Mouse (Mus musculus) midbrain, embryonic 13.5 days (tissue): ENCODE measurements around the gene P2rx5. TPM values are rescaled to one million over a fixed set of nuclear protein-coding genes. Genes with fewer than 3 reads are reported as not detected.

Experiments
- ATAC-seq: fragments of 200-750 bp; cut with Nextera tagmentation; 2 replicates; pipeline ENCODE4 v1.8.0; 2017; ENCODE audit warnings: mild to moderate bottlenecking, moderate TSS enrichment, moderate library complexity
- H3K27ac ChIP-seq: fragments of 300-500 bp; sonication (generic); 2 replicates; pipeline ENCODE4 v1.5.1; 2015; ENCODE audit warnings: inconsistent platforms, mild to moderate bottlenecking, moderate library complexity
- H3K27me3 ChIP-seq: fragments of 300-500 bp; sonication (generic); 2 replicates; pipeline ENCODE4 v1.6.1; 2015; ENCODE audit warnings: mild to moderate bottlenecking, inconsistent platforms
- H3K36me3 ChIP-seq: fragments of 300-500 bp; sonication (generic); 2 replicates; pipeline ENCODE4 v1.6.1; 2015; ENCODE audit warnings: mild to moderate bottlenecking, inconsistent platforms
- H3K4me1 ChIP-seq: fragments of 300-500 bp; sonication (generic); replicated peaks from 2 replicates; pipeline ENCODE4 v1.6.1; 2015; ENCODE audit warnings: inconsistent platforms
- H3K4me2 ChIP-seq: fragments of 300-500 bp; sonication (generic); replicated peaks from 2 replicates; pipeline ENCODE4 v1.6.1; 2015; ENCODE audit warnings: moderate library complexity, mild to moderate bottlenecking, inconsistent platforms
- H3K4me3 ChIP-seq: fragments of 300-500 bp; sonication (generic); replicated peaks from 2 replicates; pipeline ENCODE4 v1.5.1; 2015; ENCODE audit warnings: mild to moderate bottlenecking, inconsistent platforms
- H3K9ac ChIP-seq: fragments of 300-500 bp; sonication (generic); replicated peaks from 2 replicates; pipeline ENCODE4 v1.6.1; 2015; ENCODE audit warnings: mild to moderate bottlenecking, inconsistent platforms
- H3K9me3 ChIP-seq: fragments of 300-500 bp; sonication (generic); 2 replicates; pipeline ENCODE4 v1.6.1; 2016; ENCODE audit warnings: mild to moderate bottlenecking, inconsistent platforms
- WGBS: fragments of 180-500 bp; shearing (Covaris S2); methylation state at CpG from one replicate; pipeline ENCODE4 v1.1.7; 2015; 5-methylcytosine and 5-hydroxymethylcytosine counted together
- polyA plus RNA-seq: library from polyadenylated mRNA; unstranded; fragments of >200 nt; fragmentation: Nextera tagmentation; extraction: Ambion mirVana; gene quantifications from 2 replicates; pipeline ENCODE4 v1.2.1, GENCODE M21; 2015

P2rx5 gene
- 0.20 and 0.31 TPM in 2 replicates for polyA plus RNA-seq

DNA sequence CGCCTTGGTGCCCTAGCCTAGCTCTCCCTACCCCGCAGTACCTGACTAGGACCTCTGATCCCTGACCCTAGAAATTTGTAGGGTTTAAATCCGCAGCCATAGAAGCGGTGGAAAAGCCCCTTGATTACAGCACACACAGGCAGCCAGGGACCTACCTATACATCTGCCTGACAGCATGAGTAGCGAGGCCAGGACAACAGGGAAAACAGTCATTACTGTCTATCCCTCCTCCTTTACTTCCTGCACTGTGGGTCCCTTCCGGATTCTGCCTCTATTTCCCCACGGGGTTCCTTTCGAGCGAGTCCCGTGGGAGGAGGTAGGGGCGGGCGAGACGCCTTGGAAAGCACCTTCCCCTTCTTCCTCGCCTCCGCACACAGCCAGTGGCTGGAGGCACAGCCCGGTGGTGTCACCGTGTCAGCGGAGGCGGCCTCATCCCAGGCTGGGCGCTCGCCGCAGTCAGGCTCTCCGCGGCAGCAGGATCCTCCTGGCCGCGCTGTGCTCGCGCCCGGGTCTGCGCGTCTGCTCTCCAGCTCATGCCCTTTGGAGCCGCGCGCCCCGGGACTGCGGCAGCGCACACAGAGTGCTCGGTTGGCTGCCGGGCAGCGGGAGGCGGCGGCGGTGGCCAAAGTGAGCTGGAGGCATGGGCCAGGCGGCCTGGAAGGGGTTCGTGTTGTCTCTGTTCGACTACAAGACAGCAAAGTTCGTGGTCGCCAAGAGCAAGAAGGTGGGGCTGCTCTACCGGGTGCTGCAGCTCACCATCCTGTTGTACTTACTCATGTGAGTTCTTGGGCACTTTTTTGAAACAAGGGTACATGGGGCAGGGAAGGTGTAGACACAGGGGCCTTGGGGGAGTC, at the start of gene P2rx5:
TSS of gene P2rx5 (plus strand) at position 465 of the 854 bp plus-strand sequence.
- Histone ChIP-seq H3K27me3 (peaks cover 36% of the 10 kb centered on the region), H3K27ac (no peak within 1 kb of the TSS), H3K9ac (peak within 1 kb of the TSS; percentile 60), H3K9me3 (no peaks in the 10 kb centered on the region), H3K36me3 (no peaks in the 10 kb centered on the region), H3K4me2 (peak within 1 kb of the TSS; percentile 71), H3K4me3 (peak within 1 kb of the TSS; percentile 43), H3K4me1 (peaks cover 11% of the 10 kb centered on the region)
- 3% methylated on average over 49 of the region's 49 CpGs for WGBS
- ATAC-seq, result peak; percentile 60

DNA sequence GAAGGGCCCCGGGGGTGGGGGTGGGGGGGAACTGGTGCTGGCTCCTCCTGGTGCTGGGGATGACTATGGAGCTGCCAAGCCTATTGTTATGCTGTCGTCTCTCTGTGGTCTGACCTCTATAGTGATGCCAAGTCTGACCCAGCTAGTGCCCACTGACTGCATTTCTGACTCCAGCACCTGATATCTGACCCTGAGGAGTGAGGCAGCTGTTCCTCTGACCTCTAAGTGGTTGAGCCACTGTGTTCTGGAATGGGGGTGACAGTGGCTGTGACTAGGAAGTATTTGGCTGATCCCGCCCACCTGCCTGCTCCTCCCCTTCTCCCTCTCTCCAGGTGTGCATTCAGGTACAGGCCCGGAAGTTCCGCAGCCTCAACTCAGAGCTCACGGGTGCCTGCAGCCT, 48.8 kb upstream of the P2rx5 start:
- no peaks in the 10 kb centered on the region for H3K27me3 ChIP-seq
- H3K36me3 ChIP-seq, result no peaks in the 10 kb centered on the region
- H3K9ac ChIP-seq, result no peak overlapping the region
- H3K27ac ChIP-seq, result no peak overlapping the region
- H3K4me1 ChIP-seq, result no peaks in the 10 kb centered on the region
- H3K4me3 ChIP-seq, result no peak overlapping the region
- 69% methylated on average over 6 of the region's 6 CpGs for WGBS
- H3K4me2 ChIP-seq, result no peak overlapping the region
- ATAC-seq, result no peak
- no peaks in the 10 kb centered on the region for H3K9me3 ChIP-seq

- H3K36me3 ChIP-seq, result 0 out of 2 replicates have a peak, but pooled peaks cover 4% of the 10 kb centered on the region
- 89% methylated on average over 6 of the region's 6 CpGs for WGBS
- no peak for ATAC-seq
These were observed 33.7 kb upstream of the P2rx5 start for GRCm38 (mm10) chr11:73126495-73126894.

DNA sequence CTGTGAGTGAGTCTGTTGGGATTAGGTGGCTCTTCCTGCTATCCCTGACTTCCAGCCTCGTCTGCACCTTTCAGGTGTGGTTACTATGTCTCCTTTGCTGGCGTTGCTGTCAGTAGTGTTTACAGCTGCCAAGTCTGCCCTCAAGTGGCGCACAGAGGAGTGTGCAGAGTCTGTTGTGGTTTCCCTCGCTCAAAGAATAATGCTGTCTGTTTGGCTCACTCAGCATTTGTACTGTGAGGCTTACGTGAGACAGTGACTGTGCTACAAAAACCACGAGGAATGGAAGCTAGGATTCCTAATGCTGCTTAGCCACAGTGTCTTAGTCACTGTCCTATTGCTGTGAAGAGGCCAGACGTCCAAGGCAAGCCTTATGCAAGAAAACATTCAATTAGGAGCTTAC, 29.2 kb upstream of the P2rx5 start:
- Histone ChIP-seq H3K36me3 (peaks cover 16% of the 10 kb centered on the region), H3K27ac (no peak overlapping the region), H3K27me3 (no peaks in the 10 kb centered on the region), H3K4me2 (no peak overlapping the region), H3K9ac (no peak overlapping the region), H3K4me3 (no peak overlapping the region), H3K9me3 (no peaks in the 10 kb centered on the region), H3K4me1 (peaks cover 7% of the 10 kb centered on the region)
- WGBS, result 85% methylated on average over 7 of the region's 7 CpGs
- no peak for ATAC-seq

More at GRCm38 (mm10) chr11:73126495-73126894, 33.7 kb upstream of the P2rx5 start:
- Histone ChIP-seq H3K9ac (no peak overlapping the region), H3K4me3 (no peak overlapping the region), H3K4me2 (no peak overlapping the region), H3K9me3 (no peaks in the 10 kb centered on the region), H3K4me1 (no peaks in the 10 kb centered on the region), H3K27ac (no peak overlapping the region), H3K27me3 (no peaks in the 10 kb centered on the region)

- peaks cover 25% of the 10 kb centered on the region for H3K4me1 ChIP-seq
- no peak overlapping the region for H3K9ac ChIP-seq
- H3K4me2 ChIP-seq, result no peak overlapping the region
- WGBS, result 97% methylated on average over 6 of the region's 6 CpGs
- H3K4me3 ChIP-seq, result no peak overlapping the region
- no peaks in the 10 kb centered on the region for H3K9me3 ChIP-seq
- H3K27me3 ChIP-seq, result no peaks in the 10 kb centered on the region
- no peak overlapping the region for H3K27ac ChIP-seq
- H3K36me3 ChIP-seq, result peaks cover 16% of the 10 kb centered on the region
- ATAC-seq, result no peak
These were observed 27.2 kb upstream of the P2rx5 start for GRCm38 (mm10) chr11:73132999-73133398.

- peaks cover 25% of the 10 kb centered on the region for H3K4me1 ChIP-seq
- no peak overlapping the region for H3K9ac ChIP-seq
- H3K9me3 ChIP-seq, result no peaks in the 10 kb centered on the region
- H3K36me3 ChIP-seq, result peaks cover 16% of the 10 kb centered on the region
- 95% methylated on average over 5 of the region's 5 CpGs for WGBS
- no peak for ATAC-seq
- H3K27ac ChIP-seq, result no peak overlapping the region
- no peaks in the 10 kb centered on the region for H3K27me3 ChIP-seq
- no peak overlapping the region for H3K4me2 ChIP-seq
- H3K4me3 ChIP-seq, result no peak overlapping the region
These were observed 26.0 kb upstream of the P2rx5 start for GRCm38 (mm10) chr11:73134222-73134621.

DNA sequence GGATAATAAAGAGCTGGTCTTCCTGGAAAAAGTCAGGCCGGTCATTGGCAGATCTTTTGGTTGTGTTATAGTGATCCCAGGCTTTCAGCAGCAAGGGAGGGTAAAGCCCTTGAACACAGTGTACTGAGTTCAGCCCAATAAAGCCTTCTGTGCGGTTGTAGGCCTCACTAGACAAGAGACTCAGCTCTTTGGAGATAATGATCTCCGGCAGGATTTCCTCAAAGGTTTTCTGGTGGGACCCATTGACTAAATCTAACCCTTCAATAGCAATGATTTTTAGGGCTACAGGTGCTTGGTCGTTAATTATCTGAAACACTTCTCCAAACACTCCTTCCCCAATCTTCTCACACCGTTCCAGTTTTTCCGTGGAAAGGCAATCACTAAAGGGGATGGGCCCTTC, 23.6 kb upstream of the P2rx5 start:
- ATAC-seq, result no peak
- 91% methylated on average over 6 of the region's 6 CpGs for WGBS
- Histone ChIP-seq H3K4me2 (peak overlapping the region; percentile 92), H3K27ac (no peak overlapping the region), H3K9me3 (no peaks in the 10 kb centered on the region), H3K9ac (0 out of 2 replicates have a peak overlapping the region, but pooled peaks have one; percentile 79), H3K36me3 (peaks cover 12% of the 10 kb centered on the region), H3K4me1 (peaks cover 25% of the 10 kb centered on the region), H3K27me3 (no peaks in the 10 kb centered on the region), H3K4me3 (peak overlapping the region; percentile 79)

DNA sequence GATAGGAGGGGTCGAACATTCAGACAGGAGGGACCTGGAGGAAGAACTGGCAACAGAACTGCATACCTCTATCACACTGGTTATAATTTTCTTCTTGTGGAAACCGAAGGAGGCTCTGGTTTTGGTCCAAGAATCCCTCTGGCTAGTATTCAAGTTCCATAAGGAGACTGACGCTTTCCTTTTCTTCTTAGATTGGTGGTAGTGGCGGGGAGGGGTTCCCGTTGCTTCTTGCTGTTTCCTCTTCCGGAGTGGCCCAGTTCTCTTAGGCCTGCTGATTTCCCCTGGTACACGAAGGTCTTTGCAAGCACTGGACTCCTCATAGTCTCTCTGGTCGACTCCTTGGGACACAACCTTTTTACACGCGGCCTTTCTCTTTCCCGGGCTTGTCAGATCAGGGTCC, 23.1 kb upstream of the P2rx5 start:
- Histone ChIP-seq H3K36me3 (peaks cover 12% of the 10 kb centered on the region), H3K27me3 (no peaks in the 10 kb centered on the region), H3K9ac (peak overlapping the region; percentile 79), H3K9me3 (no peaks in the 10 kb centered on the region), H3K4me3 (peak overlapping the region; percentile 79), H3K4me1 (peaks cover 25% of the 10 kb centered on the region), H3K27ac (no peak overlapping the region), H3K4me2 (peak overlapping the region; percentile 92)
- 45% methylated on average over 11 of the region's 11 CpGs for WGBS
- no peak for ATAC-seq

GRCm38 (mm10) chr11:73137591-73138501, 22.4 kb upstream of the P2rx5 start, which contains the start of gene Haspin:
Haspin (minus strand) TSS chr11:73138294.
- Histone ChIP-seq H3K4me1 (peaks cover 25% of the 10 kb centered on the region), H3K27me3 (no peaks in the 10 kb centered on the region), H3K9ac (peak within 1 kb of the TSS; percentile 79), H3K27ac (no peak within 1 kb of the TSS), H3K36me3 (peaks cover 9% of the 10 kb centered on the region), H3K4me2 (peak within 1 kb of the TSS; percentile 92), H3K4me3 (peak within 1 kb of the TSS; percentile 79), H3K9me3 (no peaks in the 10 kb centered on the region)
- ATAC-seq, result peak; percentile 98
- under 1% methylated on average over 81 of the region's 84 CpGs for WGBS

DNA sequence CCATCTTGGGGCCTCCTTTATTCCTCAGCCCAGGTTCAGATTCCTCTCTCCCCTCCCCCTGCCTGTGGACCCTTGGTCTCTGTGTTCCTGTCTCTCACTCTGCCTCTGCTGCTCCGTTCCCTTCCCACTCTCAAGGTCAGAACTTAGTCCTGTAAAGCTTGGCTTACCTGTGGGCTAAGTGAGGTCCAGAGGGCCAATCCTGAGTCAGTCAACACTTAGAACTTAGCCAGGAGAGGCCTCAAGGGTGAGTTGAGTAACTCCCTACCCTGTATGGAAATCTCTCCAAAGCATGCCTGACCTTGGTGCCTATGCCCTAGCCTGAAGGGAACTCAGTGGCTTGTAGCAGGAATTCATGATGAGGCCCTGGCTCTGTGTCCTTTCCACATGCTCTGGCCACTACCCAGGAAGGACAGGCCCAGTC, 15.9 kb upstream of the P2rx5 start:
- no peak overlapping the region for H3K9ac ChIP-seq
- no peaks in the 10 kb centered on the region for H3K36me3 ChIP-seq
- no peak overlapping the region for H3K4me2 ChIP-seq
- WGBS, result 67% methylated on average over 1 of the region's 1 CpGs
- H3K27me3 ChIP-seq, result no peaks in the 10 kb centered on the region
- no peaks in the 10 kb centered on the region for H3K4me1 ChIP-seq
- no peaks in the 10 kb centered on the region for H3K9me3 ChIP-seq
- no peak overlapping the region for H3K4me3 ChIP-seq
- no peak for ATAC-seq
- no peak overlapping the region for H3K27ac ChIP-seq

DNA sequence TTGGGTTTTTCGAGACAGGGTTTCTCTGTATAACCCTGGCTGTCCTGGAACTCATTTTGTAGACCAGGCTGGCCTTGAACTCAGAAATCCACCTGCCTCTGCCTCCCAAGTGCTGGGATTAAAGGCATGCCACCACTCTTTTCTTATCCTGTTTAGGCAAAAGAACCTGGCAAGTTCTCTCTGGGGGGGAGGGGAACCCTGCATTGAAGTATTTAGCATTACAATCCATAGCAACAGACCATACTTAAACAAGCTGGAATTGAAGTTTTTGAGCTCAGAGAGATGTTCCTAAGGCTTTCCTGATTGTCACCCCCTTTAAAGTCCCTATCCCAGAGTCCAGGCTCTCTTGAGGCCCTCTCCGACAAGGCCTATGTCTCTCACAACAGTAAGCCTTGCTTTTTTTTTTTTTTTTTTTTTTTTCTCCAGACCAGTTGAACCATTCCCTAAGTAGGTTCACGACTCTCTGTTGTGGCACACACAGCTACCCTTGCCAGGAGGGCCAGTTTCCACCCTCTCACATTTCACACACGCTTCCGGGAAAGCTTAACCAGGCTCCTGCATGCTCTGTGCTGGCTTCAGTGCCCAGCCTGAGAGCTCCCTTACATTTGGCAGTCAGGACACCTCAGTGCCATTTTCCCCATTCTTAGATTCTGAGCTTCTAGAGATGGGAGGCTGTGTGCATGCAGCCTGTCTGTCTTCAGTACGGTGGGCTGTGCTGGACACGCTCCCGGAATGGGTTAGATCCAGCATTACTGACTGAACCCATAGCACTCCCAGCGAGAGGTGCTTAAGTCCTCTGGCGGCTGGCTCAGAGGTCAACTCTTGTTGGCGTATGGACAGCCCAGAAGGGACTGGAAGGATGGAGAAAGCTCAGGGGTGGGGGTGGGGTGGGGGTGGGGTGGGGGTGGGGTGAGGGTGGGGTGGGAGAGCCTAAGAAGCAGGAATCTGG, 13.9 kb upstream of the P2rx5 start:
- Histone ChIP-seq H3K27me3 (no peaks in the 10 kb centered on the region), H3K9me3 (no peaks in the 10 kb centered on the region), H3K36me3 (no peaks in the 10 kb centered on the region), H3K4me2 (no peak overlapping the region), H3K27ac (no peak overlapping the region), H3K4me3 (no peak overlapping the region), H3K4me1 (no peaks in the 10 kb centered on the region), H3K9ac (no peak overlapping the region)
- no peak for ATAC-seq
- 56% methylated on average over 11 of the region's 11 CpGs for WGBS
